1 mouse cellular context compared by ENCODE assay signal in the genomic region with DNA sequence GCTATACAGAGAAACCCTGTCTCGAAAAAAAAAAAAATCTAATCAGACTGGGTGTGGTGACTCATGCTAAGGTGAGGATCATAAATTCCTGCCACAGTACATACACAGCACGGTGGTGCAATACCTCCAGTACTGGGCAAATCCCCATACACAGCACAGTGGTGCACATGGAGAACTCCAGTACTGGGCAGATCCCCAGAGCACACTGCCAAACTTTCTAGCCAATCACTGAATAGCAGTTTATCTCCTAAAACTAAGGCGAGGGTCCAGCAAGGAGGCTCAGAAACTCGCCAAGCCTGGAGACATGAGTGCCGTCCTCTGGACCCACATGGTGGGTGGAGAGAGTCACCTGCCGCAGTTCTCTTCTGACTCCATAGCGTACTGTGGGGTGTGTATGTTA.
TF ChIP-seq lines count a peak whose summit lies in the region.

No protein-coding gene starts in this region.

TF ChIP-seq in MEL, 35 proteins besides CTCF, POLR2A, EP300 and RAD21:
- TF ChIP-seq SIN3A (IDR thresholded peaks at IDR 0.05; ENCODE audit: low read length) (no peak), HCFC1 (IDR thresholded peaks at IDR 0.05; ENCODE audit: low read depth, low read length) (no peak), TCF12 (IDR thresholded peaks at IDR 0.05; ENCODE audit: low read depth, low read length) (no peak), CHD2 (IDR thresholded peaks at IDR 0.05; ENCODE audit: low read length) (no peak), MAX (IDR thresholded peaks at IDR 0.05; ENCODE audit: low read length) (peak; percentile 83), TBP (IDR thresholded peaks at IDR 0.05; ENCODE audit: low read depth, low read length) (peak; percentile 78), POLR2AphosphoS2 (IDR thresholded peaks at IDR 0.05; ENCODE audit: low read length) (0 out of 2 replicates have a peak, but pooled peaks have one; percentile 32), NELFE (IDR thresholded peaks at IDR 0.05; ENCODE audit: low read depth, low read length) (peak; percentile 49), MYC (IDR thresholded peaks at IDR 0.05; ENCODE audit: low read depth, low read length) (peak; percentile 91), ELF1 (IDR thresholded peaks at IDR 0.05; ENCODE audit: low read depth, low read length) (no peak), KAT2A (conservative IDR thresholded peaks at IDR 0.05; ENCODE audit: low read depth, low read length) (no peak), JUND (IDR thresholded peaks at IDR 0.05; ENCODE audit: low read depth, low read length) (no peak; the same call in 1 of the 2 replicates), RCOR1 (IDR thresholded peaks at IDR 0.05; ENCODE audit: low read depth, low read length) (no peak), USF2 (IDR thresholded peaks at IDR 0.05; ENCODE audit: borderline replicate concordance in 1 of 2, insufficient read depth in 1 of 2, low read depth in 1 of 2, low read length in 2 of 2) (no peak), MAZ (IDR thresholded peaks at IDR 0.05; ENCODE audit: low read depth, low read length) (no peak), GABPA (IDR thresholded peaks at IDR 0.05; ENCODE audit: low read depth, low read length) (no peak), ZKSCAN1 (IDR thresholded peaks at IDR 0.05; ENCODE audit: low read depth, low read length) (no peak), POLR2AphosphoS5 (IDR thresholded peaks at IDR 0.05; ENCODE audit: borderline replicate concordance, low read depth, low read length) (no peak), GATA1 (IDR thresholded peaks at IDR 0.05; ENCODE audit: low read depth, low read length) (peak; percentile 27; the same call in 1 of the 2 replicates), ZC3H11A (IDR thresholded peaks at IDR 0.05; ENCODE audit: low read depth, low read length) (no peak), E2F4 (IDR thresholded peaks at IDR 0.05; ENCODE audit: borderline replicate concordance, low read depth, low read length) (no peak), CHD1 (IDR thresholded peaks at IDR 0.05; ENCODE audit: low read depth, low read length) (no peak), SMC3 (IDR thresholded peaks at IDR 0.05; ENCODE audit: low read depth, low read length) (no peak), MXI1 (IDR thresholded peaks at IDR 0.05; ENCODE audit: low read depth, low read length) (peak; percentile 60; the same call in 1 of the 2 replicates), NRF1 (IDR thresholded peaks at IDR 0.05; ENCODE audit: insufficient read depth, low read depth, low read length, poor library complexity, severe bottlenecking) (no peak), MAFK (IDR thresholded peaks at IDR 0.05; ENCODE audit: borderline replicate concordance, low read depth, low read length) (no peak), UBTF (IDR thresholded peaks at IDR 0.05; ENCODE audit: borderline replicate concordance, insufficient read depth, low read depth, low read length) (no peak), ZMIZ1 (IDR thresholded peaks at IDR 0.05; ENCODE audit: low read depth, low read length) (no peak), MEF2A (IDR thresholded peaks at IDR 0.05; ENCODE audit: extremely low read depth, insufficient replicate concordance, low read depth, low read length, poor library complexity, severe bottlenecking) (no peak), ZNF384 (IDR thresholded peaks at IDR 0.05; ENCODE audit: low read depth, low read length) (peak; percentile 85), USF1 (IDR thresholded peaks at IDR 0.05; ENCODE audit: low read depth, low read length) (0 out of 2 replicates have a peak, but pooled peaks have one; percentile 30), BHLHE40 (IDR thresholded peaks at IDR 0.05; ENCODE audit: borderline replicate concordance, low read depth, low read length) (no peak), ETS1 (IDR thresholded peaks at IDR 0.05; ENCODE audit: low read depth, low read length) (no peak; the same call in 1 of the 2 replicates), TAL1 (IDR thresholded peaks at IDR 0.05; ENCODE audit: low read length) (0 out of 2 replicates have a peak, but pooled peaks have one; percentile 2), MYB (IDR thresholded peaks at IDR 0.05; ENCODE audit: low read depth, low read length) (no peak)
